Mouse (Mus musculus) liver, postnatal 0 days (tissue): ENCODE results near the gene Fra10ac1. TPM values are rescaled to one million over a fixed set of nuclear protein-coding genes. Genes with fewer than 3 reads are reported as not detected.
A peak's percentile ranks its signal among the peaks of the same experiment; 100 is the strongest.

Source experiments
- ATAC-seq: fragments of 200-750 bp; cut with Nextera tagmentation; 2 replicates; pipeline ENCODE4 v1.8.0; 2017; ENCODE audit warnings: mild to moderate bottlenecking, moderate library complexity
- DNase-seq: peaks from one replicate; pipeline ENCODE4 v3.0.0-alpha.2; 2016
- H3K27ac ChIP-seq: fragments of 300-500 bp; sonication (generic); 2 replicates; pipeline ENCODE4 v1.5.1; 2014; ENCODE audit warnings: antibody characterized with exemption, moderate library complexity, mild to moderate bottlenecking, low read depth
- H3K27me3 ChIP-seq: fragments of 300-500 bp; sonication (generic); 2 replicates; pipeline ENCODE4 v1.6.1; 2014; ENCODE audit warnings: low read length, control low read depth, mixed read lengths; ENCODE audit not compliant: insufficient read depth
- H3K36me3 ChIP-seq: fragments of 300-500 bp; sonication (generic); replicated peaks from 2 replicates; pipeline ENCODE4 v1.6.1; 2014; ENCODE audit warnings: mild to moderate bottlenecking, control low read depth, low read length, moderate library complexity, mixed read lengths; ENCODE audit not compliant: insufficient read depth
- H3K4me1 ChIP-seq: fragments of 300-500 bp; sonication (generic); 2 replicates; pipeline ENCODE4 v1.6.1; 2014; ENCODE audit warnings: antibody characterized with exemption, mild to moderate bottlenecking, control low read depth; ENCODE audit not compliant: insufficient read depth
- H3K4me2 ChIP-seq: fragments of 300-500 bp; sonication (generic); 2 replicates; pipeline ENCODE4 v1.6.1; 2014; ENCODE audit warnings: low read depth, mild to moderate bottlenecking, low read length, moderate library complexity, mixed read lengths
- H3K4me3 ChIP-seq: fragments of 300-500 bp; sonication (generic); 2 replicates; pipeline ENCODE4 v1.5.1; 2014; ENCODE audit warnings: low read depth, low read length
- H3K9ac ChIP-seq: fragments of 300-500 bp; sonication (generic); replicated peaks from 2 replicates; pipeline ENCODE4 v1.6.1; 2014; ENCODE audit warnings: mild to moderate bottlenecking, moderate library complexity
- H3K9me3 ChIP-seq: fragments of 300-500 bp; sonication (generic); 2 replicates; pipeline ENCODE4 v1.6.1; 2016; ENCODE audit warnings: mild to moderate bottlenecking, control low read depth, low read length, mixed read lengths
- CTCF ChIP-seq: sonication (generic); IDR thresholded peaks from 2 replicates; pipeline ENCODE4 v1.5.1; 2016; ENCODE audit warnings: antibody characterized with exemption, low read depth
- EP300 ChIP-seq: IDR thresholded peaks from 2 replicates; pipeline ENCODE4 v1.6.1; 2016; ENCODE audit warnings: antibody characterized with exemption, low read depth, mild to moderate bottlenecking
- WGBS: fragments of 180-500 bp; shearing (Covaris S2); extraction: QIAGEN DNeasy Blood & Tissue Kit; methylation state at CpG from one replicate; pipeline ENCODE4 v1.1.7; 2014; ENCODE audit not compliant: insufficient replicate concordance; 5-methylcytosine and 5-hydroxymethylcytosine counted together
- polyA plus RNA-seq: library from polyadenylated mRNA; unstranded; fragments of >200 nt; fragmentation: Nextera tagmentation; extraction: Ambion mirVana; gene quantifications from 2 replicates; pipeline ENCODE4 v1.2.1, GENCODE M21; 2015

Fra10ac1 gene
- polyA plus RNA-seq, 1 experiment from 2014 or later, result 16.6 TPM

GRCm38 (mm10) chr19:38249627-38250026 is 25.7 kb upstream of the Fra10ac1 start:
- Histone ChIP-seq H3K36me3 (no peaks in the 10 kb centered on the region), H3K27ac (no peak overlapping the region), H3K27me3 (no peaks in the 10 kb centered on the region), H3K4me3 (no peak overlapping the region), H3K4me2 (no peak overlapping the region), H3K4me1 (peaks cover 14% of the 10 kb centered on the region), H3K9ac (no peak overlapping the region), H3K9me3 (no peaks in the 10 kb centered on the region)
- 57% methylated on average over 8 of the region's 8 CpGs for WGBS
- DNase-seq (no peak), ATAC-seq (no peak)
- TF ChIP-seq EP300, result no peak
- TF ChIP-seq CTCF, result no peak

- no peak for TF ChIP-seq EP300
- TF ChIP-seq CTCF, result no peak
- no peak overlapping the region for H3K4me2 ChIP-seq
- H3K36me3 ChIP-seq, result no peaks in the 10 kb centered on the region
- DNase-seq (no peak), ATAC-seq (no peak)
- 80% methylated on average over 7 of the region's 7 CpGs for WGBS
- H3K4me1 ChIP-seq, result peaks cover 17% of the 10 kb centered on the region
- H3K27ac ChIP-seq, result no peak overlapping the region
- H3K9me3 ChIP-seq, result no peaks in the 10 kb centered on the region
- no peaks in the 10 kb centered on the region for H3K27me3 ChIP-seq
- H3K4me3 ChIP-seq, result no peak overlapping the region
- H3K9ac ChIP-seq, result no peak overlapping the region
These were observed 22.2 kb upstream of the Fra10ac1 start for GRCm38 (mm10) chr19:38246177-38246622.

GRCm38 (mm10) chr19:38245361-38246176 is 21.6 kb upstream of the Fra10ac1 start:
- WGBS, result 45% methylated on average over 10 of the region's 10 CpGs
- no peak for DNase-seq
- Histone ChIP-seq H3K4me3 (no peak overlapping the region), H3K36me3 (no peaks in the 10 kb centered on the region), H3K27me3 (no peaks in the 10 kb centered on the region), H3K9ac (no peak overlapping the region), H3K4me2 (peak overlapping the region; percentile 48), H3K9me3 (no peaks in the 10 kb centered on the region), H3K27ac (no peak overlapping the region), H3K4me1 (peaks cover 15% of the 10 kb centered on the region)
- ATAC-seq, result no peak
- TF ChIP-seq CTCF (no peak), EP300 (no peak)

GRCm38 (mm10) chr19:38244748-38245147 is 20.8 kb upstream of the Fra10ac1 start:
- Histone ChIP-seq H3K36me3 (no peaks in the 10 kb centered on the region), H3K4me2 (no peak overlapping the region), H3K27ac (no peak overlapping the region), H3K4me1 (peaks cover 13% of the 10 kb centered on the region), H3K9ac (no peak overlapping the region), H3K9me3 (no peaks in the 10 kb centered on the region), H3K27me3 (no peaks in the 10 kb centered on the region), H3K4me3 (no peak overlapping the region)
- TF ChIP-seq EP300, result no peak
- no peak for TF ChIP-seq CTCF
- WGBS, result 52% methylated on average over 8 of the region's 8 CpGs
- DNase-seq (no peak), ATAC-seq (no peak)

GRCm38 (mm10) chr19:38242314-38242852 is 18.4 kb upstream of the Fra10ac1 start:
- ATAC-seq (no peak), DNase-seq (no peak)
- H3K9me3 ChIP-seq, result no peaks in the 10 kb centered on the region
- WGBS, result 62% methylated on average over 8 of the region's 8 CpGs
- no peak overlapping the region for H3K4me2 ChIP-seq
- no peaks in the 10 kb centered on the region for H3K36me3 ChIP-seq
- no peak overlapping the region for H3K4me3 ChIP-seq
- H3K4me1 ChIP-seq, result peaks cover 13% of the 10 kb centered on the region
- no peak overlapping the region for H3K9ac ChIP-seq
- no peak for TF ChIP-seq EP300
- no peak for TF ChIP-seq CTCF
- no peak overlapping the region for H3K27ac ChIP-seq
- no peaks in the 10 kb centered on the region for H3K27me3 ChIP-seq

- no peak for ATAC-seq
- TF ChIP-seq CTCF (no peak), EP300 (no peak)
These were observed 14.4 kb upstream of the Fra10ac1 start for GRCm38 (mm10) chr19:38238213-38238951.

More at GRCm38 (mm10) chr19:38238213-38238951, 14.4 kb upstream of the Fra10ac1 start:
- Histone ChIP-seq H3K4me1 (peaks cover 4% of the 10 kb centered on the region; the same call in 1 of the 2 replicates), H3K4me2 (no peak overlapping the region), H3K9me3 (no peaks in the 10 kb centered on the region), H3K4me3 (no peak overlapping the region), H3K9ac (no peak overlapping the region), H3K27ac (no peak overlapping the region), H3K27me3 (no peaks in the 10 kb centered on the region), H3K36me3 (no peaks in the 10 kb centered on the region)
- no peak for DNase-seq
- WGBS, result 54% methylated on average over 12 of the region's 12 CpGs
